Comparison of ENCODE assay signal across 28 mouse cellular contexts in genomic region chr8:77125777-77126176, GRCm38 (mm10).
DNase-seq lines count a peak whose midpoint lies in the region; ATAC-seq and TF ChIP-seq lines count a peak whose summit lies in the region.
"Had no signal": no experiment of that assay in that cellular context is flagged by ENCODE, and none has a peak within 500 bp of the region (broad histone marks: within the 10 kb centered on the region; RNA-seq: fewer than 3 reads in every experiment).

No protein-coding gene starts in this region.

- H3K27ac ChIP-seq in midbrain, embryonic 11.5 days (ENCODE audit: low read depth, low read length) = no peak overlapping the region
- H3K27ac ChIP-seq in midbrain, postnatal 0 days (ENCODE audit: low read depth, low read length) = no peak overlapping the region
- no peak overlapping the region for H3K27ac ChIP-seq in liver, embryonic 11.5 days (ENCODE audit: low read depth, low read length)
- H3K27ac ChIP-seq: embryonic facial prominence, embryonic 13.5 days; embryonic facial prominence, embryonic 15.5 days; forebrain, embryonic 10.5 days; forebrain, embryonic 12.5 days; forebrain, embryonic 15.5 days had no signal

- H3K9ac ChIP-seq in midbrain, embryonic 11.5 days (ENCODE audit: low read length) = no peak overlapping the region
- no peak overlapping the region for H3K9ac ChIP-seq in midbrain, postnatal 0 days (replicated peaks; ENCODE audit: low read length, poor library complexity, severe bottlenecking)
- H3K9ac ChIP-seq in liver, embryonic 11.5 days (ENCODE audit: low read depth, low read length) = no peak overlapping the region
- H3K9ac ChIP-seq: embryonic facial prominence, embryonic 13.5 days; embryonic facial prominence, embryonic 15.5 days; forebrain, embryonic 12.5 days; forebrain, embryonic 15.5 days; forebrain, postnatal 0 days had no signal

- WGBS in midbrain, embryonic 11.5 days = 92% methylated on average over 7 of the region's 7 CpGs
- WGBS in midbrain, postnatal 0 days = 90% methylated on average over 7 of the region's 7 CpGs
- WGBS in liver, embryonic 11.5 days = 89% methylated on average over 7 of the region's 7 CpGs

- no peaks in the 10 kb centered on the region for H3K36me3 ChIP-seq in midbrain, embryonic 11.5 days (ENCODE audit: control insufficient read depth, insufficient read depth, low read length)
- H3K36me3 ChIP-seq in midbrain, postnatal 0 days (ENCODE audit: insufficient read depth, low read length) = no peaks in the 10 kb centered on the region
- no peaks in the 10 kb centered on the region for H3K36me3 ChIP-seq in liver, embryonic 11.5 days (ENCODE audit: control insufficient read depth, insufficient read depth, low read length)
- H3K36me3 ChIP-seq: embryonic facial prominence, embryonic 13.5 days; embryonic facial prominence, embryonic 15.5 days; forebrain, embryonic 10.5 days; forebrain, embryonic 12.5 days; forebrain, embryonic 15.5 days; G1E had no signal

- H3K9me3 ChIP-seq in midbrain, embryonic 11.5 days (ENCODE audit: control insufficient read depth, low read length) = no peaks in the 10 kb centered on the region
- no peaks in the 10 kb centered on the region for H3K9me3 ChIP-seq in midbrain, postnatal 0 days (ENCODE audit: low read length)
- H3K9me3 ChIP-seq in liver, embryonic 11.5 days (ENCODE audit: control insufficient read depth, low read length) = no peaks in the 10 kb centered on the region
- H3K9me3 ChIP-seq: embryonic facial prominence, embryonic 13.5 days; embryonic facial prominence, embryonic 15.5 days; forebrain, embryonic 10.5 days; forebrain, embryonic 12.5 days; forebrain, embryonic 15.5 days; G1E had no signal

- peak; percentile 59; the same call in 1 of the 2 replicates for ATAC-seq in frontal cortex, adult (ENCODE audit: low TSS enrichment)
- no peak for ATAC-seq in midbrain, embryonic 11.5 days (ENCODE audit: low FRiP score)
- ATAC-seq in midbrain, postnatal 0 days (ENCODE audit: low FRiP score) = no peak
- ATAC-seq in liver, embryonic 11.5 days (replicated peaks; ENCODE audit: low FRiP score) = no peak
- ATAC-seq: activated CD4-positive, CD25-positive, alpha-beta regulatory T cell, adult 4 months; CD4-positive, CD25-positive, alpha-beta regulatory T cell, adult 4 months; forebrain, embryonic 15.5 days; forebrain, postnatal 0 days; Patski had no signal

- TF ChIP-seq CTCF in midbrain, postnatal 0 days (IDR thresholded peaks at IDR 0.05) = no peak

- no peak overlapping the region for H3K4me2 ChIP-seq in midbrain, embryonic 11.5 days
- no peak overlapping the region for H3K4me2 ChIP-seq in midbrain, postnatal 0 days (ENCODE audit: low read depth, low read length, poor library complexity, severe bottlenecking)
- H3K4me2 ChIP-seq in liver, embryonic 11.5 days = no peak overlapping the region
- H3K4me2 ChIP-seq: embryonic facial prominence, embryonic 13.5 days; embryonic facial prominence, embryonic 15.5 days; forebrain, embryonic 12.5 days; forebrain, embryonic 15.5 days had no signal

- DNase-seq in frontal cortex, postnatal 25 days (ENCODE audit: low spot score in 2 of 2) = no peak
- DNase-seq in midbrain, embryonic 11.5 days (ENCODE audit: low spot score, missing footprints) = peak; percentile 37
- no peak for DNase-seq in midbrain, postnatal 0 days (ENCODE audit: low spot score)
- DNase-seq in liver, embryonic 11.5 days (ENCODE audit: low spot score) = no peak
- DNase-seq: adrenal gland, adult 8-10 months; adrenal gland, postnatal 14 days; adrenal gland, postnatal 36 days; B cell, adult 2 months; cerebellum, adult 11 months; cerebellum, adult 18-20 months; cerebellum, adult 8-10 months; cerebellum, adult 9-11 months; cerebellum, postnatal 14 days; cerebellum, postnatal 36 days; embryo, embryonic 11 days; forebrain, postnatal 0 days had no signal

- no peaks in the 10 kb centered on the region for H3K27me3 ChIP-seq in midbrain, embryonic 11.5 days (ENCODE audit: control insufficient read depth, insufficient read depth, low read length)
- no peaks in the 10 kb centered on the region for H3K27me3 ChIP-seq in midbrain, postnatal 0 days (ENCODE audit: insufficient read depth, low read length)
- H3K27me3 ChIP-seq in liver, embryonic 11.5 days (replicated peaks; ENCODE audit: control insufficient read depth, insufficient read depth, low read length) = no peaks in the 10 kb centered on the region
- H3K27me3 ChIP-seq: CH12.LX; embryonic facial prominence, embryonic 13.5 days; embryonic facial prominence, embryonic 15.5 days; forebrain, embryonic 12.5 days; forebrain, embryonic 15.5 days; Patski had no signal

- H3K4me1 ChIP-seq in midbrain, embryonic 11.5 days (ENCODE audit: control insufficient read depth, insufficient read depth, low read length) = no peaks in the 10 kb centered on the region
- H3K4me1 ChIP-seq in midbrain, postnatal 0 days (ENCODE audit: insufficient read depth, low read length) = no peaks in the 10 kb centered on the region
- no peaks in the 10 kb centered on the region for H3K4me1 ChIP-seq in liver, embryonic 11.5 days (replicated peaks; ENCODE audit: control insufficient read depth, insufficient read depth, low read length)
- H3K4me1 ChIP-seq: embryonic facial prominence, embryonic 15.5 days; forebrain, embryonic 12.5 days; forebrain, embryonic 15.5 days had no signal

- H3K4me3 ChIP-seq in midbrain, embryonic 11.5 days (ENCODE audit: low read depth, low read length) = no peak overlapping the region
- H3K4me3 ChIP-seq in midbrain, postnatal 0 days (ENCODE audit: low read depth, low read length) = no peak overlapping the region
- no peak overlapping the region for H3K4me3 ChIP-seq in liver, embryonic 11.5 days (ENCODE audit: low read depth, low read length)
- H3K4me3 ChIP-seq: embryonic facial prominence, embryonic 13.5 days; embryonic facial prominence, embryonic 15.5 days; erythroblast, embryonic 14.5 days; forebrain, embryonic 10.5 days; forebrain, embryonic 12.5 days; forebrain, embryonic 15.5 days had no signal
